Mouse (Mus musculus) liver (tissue): Measurements from ENCODE around the gene Il27.
"Not testable (repeated sequence)": the region's sequence is repeated elsewhere in the genome, so short reads cannot be mapped to it uniquely, and the experiment has no call there.

ENCODE experiments used
- DNase-seq: peaks from one replicate; pipeline ENCODE4 v3.0.0-alpha.2; 2020; ENCODE audit warnings: mixed read lengths

Il27 gene

GRCm38 (mm10) chr7:126594862-126595561 lies at the start of gene Il27:
Gene Il27 (minus strand): TSS chr7:126594941.
- DNase-seq: no peak

DNA sequence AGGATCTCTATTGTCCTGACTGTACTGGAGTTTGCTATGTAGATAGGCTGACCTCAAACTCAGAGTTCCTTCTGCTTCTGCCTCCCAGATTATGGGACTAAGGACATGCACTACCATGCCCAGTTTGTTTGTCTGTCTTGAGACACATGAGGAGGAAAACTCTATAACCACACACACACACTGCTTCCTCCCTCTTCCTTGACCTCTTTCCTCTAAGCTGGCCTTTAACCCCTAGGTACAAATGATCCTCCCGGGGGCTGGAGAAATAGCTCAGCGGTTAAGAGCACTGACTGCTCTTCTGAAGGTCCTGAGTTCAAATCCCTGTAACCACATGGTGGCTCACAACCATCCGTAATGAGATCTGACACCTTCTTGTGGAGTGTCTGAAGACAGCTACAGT lies 49.6 kb upstream of the Il27 start:
- DNase-seq: no peak

DNA sequence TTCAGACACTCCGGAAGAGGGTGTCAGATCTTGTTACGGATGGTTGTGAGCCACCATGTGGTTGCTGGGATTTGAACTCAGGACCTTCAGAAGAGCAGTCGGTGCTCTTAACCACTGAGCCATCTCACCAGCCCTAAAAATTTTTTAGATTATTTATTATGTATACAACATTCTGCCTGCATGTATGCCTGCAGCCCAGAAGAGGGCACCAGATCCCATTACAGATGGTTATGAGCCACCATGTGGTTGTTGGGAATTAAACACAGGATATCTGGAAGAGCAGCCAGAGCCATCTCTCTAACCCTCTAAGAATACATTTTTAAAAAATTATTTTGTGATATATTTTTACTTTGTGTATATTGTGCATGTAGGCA lies 48.5 kb upstream of the Il27 start:
- not testable (repeated sequence) for DNase-seq

GRCm38 (mm10) chr7:126642545-126643243 lies 48.0 kb upstream of the Il27 start:
- DNase-seq: no peak

DNA sequence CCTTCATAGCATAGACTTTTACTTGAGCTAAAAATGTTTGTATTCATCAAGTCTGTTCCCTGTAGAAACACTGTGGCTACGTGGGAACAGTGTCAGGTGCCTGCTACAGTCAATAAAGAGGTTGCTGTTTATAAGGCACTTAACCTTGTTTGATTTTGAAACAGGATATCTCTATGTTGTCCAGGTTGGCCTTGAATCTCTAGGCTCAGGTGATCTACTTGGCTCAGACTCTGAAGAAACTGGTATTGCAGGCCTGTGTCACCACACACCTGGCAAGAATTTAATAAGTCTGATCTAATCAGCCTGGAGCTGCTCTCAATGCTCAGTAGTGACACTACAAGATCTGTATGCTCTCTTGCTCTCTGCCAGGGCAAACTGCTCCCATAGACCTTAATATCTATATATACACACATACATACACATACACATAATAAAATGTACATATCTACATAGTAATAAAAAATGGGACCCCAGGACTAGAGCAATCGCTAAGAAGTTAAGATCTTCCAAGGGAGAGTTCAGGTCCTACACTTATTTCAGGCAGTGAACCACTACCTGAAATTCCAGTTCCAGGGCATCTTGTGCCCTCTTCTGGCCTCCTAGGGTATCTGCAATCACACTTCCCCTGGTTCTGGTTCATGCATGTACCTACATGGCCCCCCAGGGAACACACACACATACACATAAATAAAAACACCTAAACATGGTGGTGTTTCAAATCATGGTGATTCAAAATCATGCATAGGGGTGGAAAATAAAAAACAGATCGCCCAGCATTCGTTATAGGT lies 42.2 kb upstream of the Il27 start:
- peak; percentile 45 for DNase-seq

DNA sequence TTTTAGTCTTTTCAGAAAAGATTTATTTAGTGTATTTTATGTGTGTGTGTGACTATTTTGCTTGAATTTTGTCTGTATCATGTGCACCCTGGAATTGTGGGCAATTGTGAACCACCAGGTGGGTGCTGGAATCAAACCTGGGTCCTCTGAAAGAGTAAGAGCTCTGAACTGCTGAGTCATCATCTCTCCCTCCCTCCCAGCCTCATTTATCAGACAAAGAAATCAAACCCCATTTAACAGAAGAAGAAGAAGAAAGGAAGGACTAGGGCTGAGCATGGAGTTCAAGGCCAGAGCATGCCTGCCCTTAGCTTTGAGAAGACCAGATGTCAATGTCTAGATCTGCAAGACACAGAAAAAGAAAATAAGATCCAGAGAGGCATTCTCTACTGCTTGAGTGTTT lies 40.6 kb upstream of the Il27 start:
- no peak for DNase-seq

DNA sequence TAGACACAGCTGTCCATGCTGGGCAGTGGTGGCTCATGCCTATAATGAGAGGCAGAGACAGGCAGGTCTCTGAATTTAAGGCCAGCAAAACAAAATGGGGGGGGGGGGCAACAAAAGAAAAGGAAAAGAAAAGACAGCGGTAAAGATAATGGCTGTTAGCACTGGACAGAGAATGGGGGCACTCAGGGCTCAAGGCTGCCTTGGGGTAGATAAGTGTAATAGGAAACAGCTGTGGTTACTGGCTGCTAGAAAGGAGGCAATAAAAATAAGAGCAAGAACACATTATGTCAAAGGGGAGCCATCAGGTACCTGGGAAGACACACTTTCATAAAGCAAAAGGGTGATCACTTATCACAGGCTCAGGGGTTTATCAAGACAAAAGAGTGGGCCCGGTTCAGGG lies 37.7 kb upstream of the Il27 start:
- no peak for DNase-seq

DNA sequence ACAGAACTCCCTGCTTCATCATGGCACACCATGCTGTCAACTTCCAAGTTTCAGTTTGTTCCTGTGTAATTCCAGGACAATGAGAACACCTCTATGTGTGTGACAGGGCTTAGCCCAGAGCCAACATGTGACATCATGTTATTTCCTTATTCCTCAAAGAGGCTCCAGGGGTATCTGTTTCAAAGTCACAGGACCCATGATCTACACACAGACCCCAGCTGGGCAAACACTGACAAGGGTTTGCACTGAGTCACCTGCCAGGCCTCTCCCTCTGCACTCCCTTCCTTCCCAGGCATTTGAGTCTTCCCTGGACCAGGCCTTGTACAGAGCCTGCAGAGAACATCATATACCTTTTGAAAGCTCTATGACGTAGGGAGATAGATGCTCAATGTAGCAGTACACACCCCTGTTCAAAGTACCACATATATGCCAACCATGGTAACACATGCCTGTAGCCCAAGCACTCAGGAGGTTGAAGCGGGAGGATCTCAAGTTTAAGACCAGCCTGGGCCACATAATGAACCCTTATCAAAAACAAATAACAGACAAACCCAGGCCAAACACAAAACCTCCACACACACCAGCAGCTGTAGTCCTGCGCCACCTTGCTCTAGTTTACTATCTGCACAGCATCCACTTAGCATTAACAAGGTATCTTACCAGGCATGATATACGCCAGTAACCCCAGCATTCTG lies 36.2 kb upstream of the Il27 start, which contains the start of gene Nupr1:
Nupr1 (minus strand) TSS at position 38 of the 695 bp plus-strand sequence.
- no peak for DNase-seq

DNA sequence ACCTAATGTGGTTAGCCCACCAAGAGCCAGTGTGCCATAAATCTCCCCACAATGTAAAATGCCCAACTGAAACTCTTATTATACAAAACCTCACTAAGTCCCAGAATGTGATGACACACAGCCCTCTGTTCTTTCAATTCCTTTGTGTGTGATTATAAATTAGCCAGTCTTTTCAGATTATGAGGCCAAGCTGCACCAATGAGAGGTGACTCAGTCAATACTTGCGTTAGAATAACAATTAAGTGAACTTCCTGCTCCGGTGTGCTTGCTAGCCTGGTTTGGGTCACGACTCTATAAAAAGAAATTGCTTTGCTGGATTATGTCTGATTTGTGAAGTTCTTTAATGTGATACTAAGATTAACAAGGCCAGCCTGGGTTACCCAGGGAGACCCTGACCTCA lies 35.2 kb upstream of the Il27 start:
- DNase-seq: no peak

DNA sequence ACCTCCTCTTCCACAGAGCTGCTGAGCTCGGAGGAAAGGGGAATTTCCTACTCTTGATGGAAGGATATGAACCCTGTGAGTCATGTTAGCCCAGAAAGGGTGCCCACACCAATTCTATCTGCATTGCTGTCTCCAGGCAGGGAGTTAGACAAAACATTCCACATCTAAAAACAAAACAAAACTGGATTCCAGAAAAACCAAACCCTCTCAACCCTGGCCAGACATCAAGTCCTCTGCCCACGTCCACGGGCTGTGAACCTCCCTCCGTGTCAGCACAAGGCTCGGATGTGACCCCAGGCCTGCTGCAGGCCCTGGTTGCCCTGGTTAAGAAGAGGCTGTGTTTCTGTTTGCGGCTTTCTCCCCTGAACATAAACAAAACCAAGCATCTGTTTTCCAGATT lies 33.4 kb upstream of the Il27 start:
- DNase-seq: no peak

- no peak for DNase-seq
Observed at GRCm38 (mm10) chr7:126625807-126626600, 31.3 kb upstream of the Il27 start.

DNA sequence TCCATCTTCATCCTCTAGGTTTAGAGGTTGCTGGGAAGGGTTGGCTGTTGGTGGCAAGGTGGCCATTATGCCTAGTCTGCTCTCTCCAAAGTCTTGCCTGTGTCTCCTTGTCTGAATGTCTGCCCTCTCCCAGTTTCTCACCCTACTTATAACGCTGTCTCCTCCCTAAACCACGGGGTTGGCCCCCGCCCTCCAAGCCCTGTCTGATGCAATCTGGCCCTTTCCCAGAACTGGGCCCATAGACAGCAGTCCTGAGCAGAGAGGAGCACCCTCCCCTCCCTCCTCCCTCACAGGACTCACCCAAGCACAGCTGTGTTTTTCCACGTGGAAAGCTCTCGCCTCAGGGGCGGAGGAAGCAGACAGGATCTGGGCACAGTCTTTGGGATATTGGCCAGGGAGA lies 30.6 kb upstream of the Il27 start:
- DNase-seq: peak; percentile 68

- no peak for DNase-seq
Observed at GRCm38 (mm10) chr7:126624774-126625173, 30.0 kb upstream of the Il27 start.

- no peak for DNase-seq
Observed at GRCm38 (mm10) chr7:126623381-126623780, 28.6 kb upstream of the Il27 start.

DNA sequence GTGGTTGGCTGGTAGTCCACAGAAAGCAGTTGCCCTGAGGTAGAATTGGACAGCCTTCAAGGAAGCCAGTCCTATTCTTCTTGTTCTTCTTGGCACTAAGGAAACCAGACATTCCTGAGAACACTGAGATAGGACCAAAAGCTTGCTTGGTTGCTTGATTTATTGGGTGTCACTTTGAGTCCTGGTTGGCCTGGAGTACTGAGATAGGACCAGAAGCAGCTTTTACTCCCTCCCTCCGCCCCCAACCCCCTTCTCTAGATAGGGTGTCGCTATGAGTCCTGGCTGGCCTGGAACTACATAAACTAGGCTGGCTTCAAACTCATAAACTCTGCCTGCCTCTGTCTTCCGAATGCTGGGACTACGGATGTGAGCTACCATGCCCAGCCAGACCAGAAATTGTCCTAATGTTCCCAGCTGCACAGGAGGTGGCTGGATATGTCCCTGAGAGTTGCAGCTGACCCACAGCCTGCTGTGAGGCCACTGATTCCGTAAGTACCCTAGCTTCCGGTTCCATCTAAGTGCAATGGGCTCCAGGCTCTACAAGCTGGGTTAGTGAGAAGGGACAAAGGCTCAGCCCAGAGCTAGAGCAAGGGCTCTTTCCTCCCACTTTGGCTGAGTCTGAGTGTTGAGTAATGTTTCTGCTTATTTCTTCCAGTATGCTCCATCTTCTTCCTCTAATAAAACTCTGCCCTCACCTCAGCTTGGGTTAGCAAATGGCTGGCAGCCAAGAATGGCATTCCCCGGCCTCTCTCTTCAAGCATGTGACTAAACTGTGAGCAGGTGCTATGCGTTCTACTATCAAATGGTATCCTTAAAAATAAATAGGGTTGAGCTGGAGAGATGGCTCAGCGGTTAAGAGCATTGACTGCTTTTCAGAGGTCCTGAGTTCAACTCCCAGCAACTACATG lies 27.0 kb upstream of the Il27 start:
- peak; percentile 45 for DNase-seq

GRCm38 (mm10) chr7:126619559-126620275 lies 25.0 kb upstream of the Il27 start:
- DNase-seq: no peak

DNA sequence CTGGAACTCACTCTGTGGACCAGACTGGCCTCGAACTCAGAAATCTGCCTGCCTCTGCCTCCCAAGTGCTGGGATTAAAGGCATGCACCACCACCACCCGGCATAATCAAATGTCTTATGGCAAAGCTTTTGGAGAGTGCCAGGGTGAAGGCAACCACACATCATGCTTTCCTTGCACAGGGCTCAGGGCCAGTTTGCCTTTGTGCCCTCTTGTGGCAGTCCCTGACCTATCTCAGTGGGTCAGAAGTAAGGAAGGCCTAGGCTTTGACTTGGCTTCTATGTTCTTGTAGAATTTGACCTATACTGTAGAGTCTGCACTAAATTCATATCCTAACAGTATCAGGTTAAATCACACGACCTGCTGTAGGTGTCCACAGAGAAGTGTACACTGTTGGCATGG lies 22.0 kb upstream of the Il27 start:
- DNase-seq: no peak

- no peak for DNase-seq
Observed at GRCm38 (mm10) chr7:126612736-126613135, 18.0 kb upstream of the Il27 start.

DNA sequence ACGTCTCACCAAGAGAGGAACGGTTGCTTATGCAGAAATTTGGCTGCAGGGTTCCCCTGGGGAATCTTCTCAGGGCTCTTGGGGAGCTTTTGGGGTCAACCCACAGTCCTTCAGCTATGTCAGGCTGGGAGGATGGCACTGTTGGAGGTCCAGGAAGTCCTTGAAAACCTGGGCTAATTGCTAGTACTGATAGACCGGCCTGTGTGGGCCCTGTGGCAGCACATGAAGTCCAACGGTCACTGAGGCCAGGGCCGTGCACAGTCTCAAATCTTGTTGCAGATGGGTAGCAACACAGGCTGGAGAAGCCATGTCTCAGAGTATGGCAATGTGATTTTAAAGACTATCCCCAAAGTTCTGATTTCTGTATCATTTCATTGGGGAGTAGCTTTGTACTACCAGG lies 13.1 kb upstream of the Il27 start:
- no peak for DNase-seq

- no peak for DNase-seq
Observed at GRCm38 (mm10) chr7:126607064-126607463, 12.3 kb upstream of the Il27 start.

DNA sequence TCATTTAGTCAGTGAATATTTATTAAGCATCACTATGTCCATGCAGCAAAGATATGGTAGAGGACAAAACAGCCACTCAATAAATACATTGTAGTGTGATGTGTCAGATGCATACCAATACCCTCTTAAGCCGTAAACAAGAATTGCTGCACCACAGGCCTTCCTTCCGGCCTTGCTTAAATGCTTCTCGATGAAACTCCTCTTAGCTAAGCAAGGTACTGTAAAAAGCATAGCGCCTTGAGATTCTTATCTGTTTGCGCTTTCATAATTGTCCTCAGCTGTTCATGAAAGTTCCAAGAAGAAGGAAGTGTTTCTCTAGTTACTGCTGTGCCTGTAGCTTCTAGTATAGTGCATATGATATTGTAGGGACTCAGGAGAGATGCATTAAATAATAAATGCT lies 11.9 kb upstream of the Il27 start:
- no peak for DNase-seq
